Mouse (Mus musculus): ENCODE measurements around the gene Gabrb2.

Gabrb2 gene

DNA sequence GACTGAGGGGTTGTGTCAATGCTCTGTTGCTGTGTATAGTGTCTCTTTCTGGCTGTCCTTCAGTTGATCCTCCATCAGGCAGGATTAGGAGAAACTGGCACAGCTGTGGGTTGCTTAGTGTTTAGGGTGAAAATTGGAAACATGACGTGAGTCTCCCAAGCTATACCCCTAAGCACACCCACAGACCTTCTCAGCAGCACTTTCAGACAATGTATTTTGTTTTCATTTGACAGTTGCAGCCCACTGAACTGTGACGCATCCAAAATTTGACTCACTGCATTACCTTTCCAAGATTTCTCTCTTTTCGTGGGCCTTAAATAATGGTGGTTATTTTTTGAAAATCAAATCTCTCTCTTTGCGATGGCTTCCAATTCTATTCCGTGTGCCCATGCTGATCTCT lies 115.7 kb downstream of the Gabrb2 start:
- no peak for DNase-seq (ENCODE audit: low spot score)

DNA sequence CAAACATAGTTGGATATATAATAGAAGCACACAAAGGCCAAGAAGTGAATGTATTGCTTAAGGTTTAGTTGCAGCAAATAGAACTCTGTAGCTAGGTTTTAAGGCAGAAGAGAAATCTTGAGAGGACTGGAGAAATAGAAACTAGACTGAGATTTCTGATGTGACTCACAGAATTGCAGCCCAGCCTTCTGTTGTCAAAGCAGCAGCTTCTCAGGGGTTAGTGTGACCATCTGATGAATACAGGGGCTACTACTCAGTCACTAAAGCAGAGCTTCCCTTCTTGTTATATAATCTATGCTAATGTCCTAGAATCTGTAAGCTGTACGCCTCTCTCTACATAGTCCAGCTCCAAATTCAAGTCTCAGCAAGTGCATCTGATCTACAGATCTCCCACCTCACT lies 116.3 kb downstream of the Gabrb2 start:
- DNase-seq (ENCODE audit: low spot score) = no peak

DNA sequence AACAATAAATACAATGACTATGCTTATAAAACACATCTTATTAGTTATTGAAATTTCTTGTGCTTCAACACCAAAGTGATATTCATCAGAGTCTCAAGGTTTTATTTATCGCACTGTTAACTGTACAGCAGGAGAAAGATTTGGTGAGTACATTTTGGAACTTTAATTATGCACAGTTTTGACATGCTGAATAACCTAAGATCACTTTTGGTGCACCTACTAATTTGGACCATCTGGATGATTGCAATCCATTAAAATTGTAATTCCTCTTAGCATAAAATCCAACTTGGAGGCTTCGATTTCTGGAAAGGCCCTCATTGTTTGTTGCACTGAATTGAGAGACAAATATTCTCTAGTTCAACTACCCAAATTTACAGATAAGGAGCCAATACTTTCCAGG lies 123.3 kb downstream of the Gabrb2 start:
- DNase-seq (ENCODE audit: low spot score) = no peak

DNA sequence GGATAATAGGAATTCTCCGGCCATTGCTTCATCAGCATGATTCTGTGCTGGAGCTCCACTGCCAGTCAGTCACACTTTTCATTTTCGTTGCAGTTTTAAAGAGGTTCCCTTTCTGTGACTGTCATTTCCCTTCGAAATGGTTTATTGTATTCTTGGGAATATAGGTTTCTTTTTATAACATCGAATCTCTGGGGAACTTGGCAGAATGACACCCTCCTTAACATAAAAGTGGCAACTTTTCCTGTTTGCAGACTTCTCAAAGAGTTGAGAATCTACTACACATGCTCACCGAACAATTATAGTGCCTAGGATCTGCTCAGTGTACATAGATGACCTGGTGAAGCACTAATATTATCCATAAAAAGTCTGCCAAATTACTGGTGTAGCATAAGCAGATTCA lies 146.5 kb downstream of the Gabrb2 start:
- no peak for DNase-seq (ENCODE audit: low spot score)

DNA sequence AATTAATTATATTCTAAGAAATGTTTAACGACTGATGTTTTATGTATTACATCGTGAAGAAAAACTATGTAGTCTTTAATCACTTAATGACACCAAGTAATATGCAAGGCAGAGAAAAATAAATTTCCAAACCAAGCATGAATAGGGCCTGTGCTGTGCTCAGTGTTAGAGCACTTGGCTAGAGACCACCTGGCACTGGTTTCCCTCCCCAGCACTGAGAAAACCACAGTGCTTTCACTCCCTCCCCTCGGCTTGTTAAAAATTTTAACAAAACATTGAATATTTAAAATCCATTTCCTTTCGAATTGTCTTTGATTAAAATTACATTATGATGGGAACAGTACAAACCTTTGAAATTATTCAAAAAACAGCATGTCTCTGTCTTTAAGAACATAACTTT lies 151.9 kb downstream of the Gabrb2 start:
- DNase-seq (ENCODE audit: low spot score) = no peak

DNA sequence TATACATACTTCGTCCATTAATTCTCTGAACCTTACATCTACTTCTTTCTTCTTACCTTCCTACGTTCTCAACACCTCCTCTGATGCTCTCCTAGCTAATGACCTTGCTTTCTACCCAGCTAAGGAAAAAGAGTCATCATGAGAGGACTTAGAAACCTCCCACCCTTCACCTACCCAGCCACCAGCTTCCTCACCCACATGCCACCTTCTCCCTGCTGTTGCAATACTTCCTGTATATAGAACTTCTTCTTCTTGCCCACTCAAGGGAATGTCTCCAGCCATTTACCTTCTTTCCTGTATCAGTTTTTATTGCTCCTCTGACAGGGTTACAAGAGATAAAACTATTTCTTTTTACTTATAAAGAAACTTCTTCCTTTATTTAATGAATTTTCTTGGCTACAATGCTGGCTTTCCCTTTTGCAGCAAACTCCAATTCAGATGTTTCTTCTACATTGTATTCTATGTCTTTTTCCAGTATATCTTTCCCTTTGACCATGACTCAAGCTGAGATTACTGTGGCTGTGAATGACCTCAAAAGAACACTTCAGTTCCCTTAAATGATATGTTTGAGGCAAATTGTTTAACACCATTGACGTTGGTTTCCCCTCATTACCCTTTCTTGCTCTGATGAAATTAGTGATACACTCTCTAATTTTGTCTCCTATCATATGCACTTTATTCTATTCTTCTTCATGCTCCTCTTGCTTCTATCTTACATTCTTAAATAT lies 155.8 kb downstream of the Gabrb2 start:
- DNase-seq (ENCODE audit: low spot score) = no peak

DNA sequence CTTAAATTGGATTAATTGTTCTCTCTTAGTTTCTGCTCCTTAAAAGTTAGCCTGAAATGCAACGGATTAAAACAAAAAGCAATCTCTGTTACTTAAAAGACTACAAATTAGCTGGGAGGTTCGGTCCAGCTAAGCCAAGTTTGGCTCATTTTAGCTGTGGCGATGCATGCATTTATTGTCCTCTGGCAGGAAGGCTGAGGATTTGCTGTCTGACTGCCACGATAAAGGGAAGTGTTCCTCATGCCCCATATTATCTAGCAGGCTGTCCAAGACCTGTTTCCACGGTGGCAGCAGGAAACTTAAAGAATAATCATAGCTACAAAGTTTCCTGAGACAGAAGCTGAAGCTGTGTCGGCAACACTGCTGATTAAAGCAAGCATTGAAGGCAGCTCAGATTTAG lies 160.2 kb downstream of the Gabrb2 start:
- DNase-seq (ENCODE audit: low spot score) = no peak

DNA sequence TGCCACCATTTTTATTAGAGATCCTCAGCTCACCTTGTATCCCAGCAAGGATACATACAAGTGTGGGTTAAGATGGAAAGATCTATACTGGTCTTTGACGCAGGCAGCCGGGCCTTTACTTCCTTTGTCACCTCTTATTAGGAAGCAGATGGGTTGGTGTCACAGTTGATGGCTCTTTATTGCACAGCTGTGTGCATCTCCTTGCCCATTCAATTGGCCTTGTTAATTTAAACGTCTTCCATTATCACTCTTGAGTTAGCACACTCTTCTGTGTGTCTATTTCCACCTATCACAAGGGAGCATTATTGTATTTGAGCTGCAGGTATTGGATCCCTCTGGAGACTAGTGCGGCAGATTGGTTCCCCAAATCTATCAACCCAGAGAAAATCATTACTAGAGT lies 161.6 kb downstream of the Gabrb2 start:
- DNase-seq (ENCODE audit: low spot score) = no peak

DNA sequence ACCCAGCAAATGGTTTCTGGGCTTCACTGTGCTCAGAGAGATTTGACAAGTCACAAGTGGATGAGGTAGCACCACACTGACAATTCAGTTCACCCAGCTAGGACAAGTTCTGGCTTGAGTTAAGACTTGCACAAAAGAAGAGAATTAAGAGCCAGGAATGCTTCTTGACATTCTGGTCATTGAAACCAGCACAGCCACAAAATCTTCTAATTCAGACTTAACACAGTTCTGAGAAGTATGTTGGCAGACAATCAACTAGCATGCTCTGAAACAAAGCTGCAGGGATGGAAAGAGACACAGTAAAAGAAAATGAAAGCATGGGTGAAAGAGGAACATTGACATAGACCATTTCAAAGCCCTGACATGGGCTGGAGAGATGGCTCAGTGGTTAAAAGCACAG lies 162.2 kb downstream of the Gabrb2 start:
- DNase-seq (ENCODE audit: low spot score) = no peak

DNA sequence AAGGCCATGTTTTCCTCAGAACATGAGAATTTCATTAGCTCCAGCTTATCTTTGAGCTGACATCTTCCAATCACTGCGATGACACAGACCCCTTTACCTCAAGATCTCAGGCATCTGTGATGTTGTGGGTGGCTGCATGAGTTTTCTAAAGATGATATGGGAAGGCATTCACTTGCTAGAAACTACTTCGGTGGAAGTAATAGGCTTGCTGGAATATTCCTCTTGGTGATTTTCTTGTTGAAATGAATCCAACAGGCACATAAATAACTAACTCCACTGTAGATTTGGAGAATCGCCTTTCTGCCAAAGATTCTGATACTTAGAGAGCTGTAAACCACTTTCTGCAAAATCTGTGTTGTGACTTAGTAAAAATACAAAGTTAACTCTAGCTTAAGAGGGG lies 172.9 kb downstream of the Gabrb2 start:
- no peak for DNase-seq (ENCODE audit: low spot score)

DNA sequence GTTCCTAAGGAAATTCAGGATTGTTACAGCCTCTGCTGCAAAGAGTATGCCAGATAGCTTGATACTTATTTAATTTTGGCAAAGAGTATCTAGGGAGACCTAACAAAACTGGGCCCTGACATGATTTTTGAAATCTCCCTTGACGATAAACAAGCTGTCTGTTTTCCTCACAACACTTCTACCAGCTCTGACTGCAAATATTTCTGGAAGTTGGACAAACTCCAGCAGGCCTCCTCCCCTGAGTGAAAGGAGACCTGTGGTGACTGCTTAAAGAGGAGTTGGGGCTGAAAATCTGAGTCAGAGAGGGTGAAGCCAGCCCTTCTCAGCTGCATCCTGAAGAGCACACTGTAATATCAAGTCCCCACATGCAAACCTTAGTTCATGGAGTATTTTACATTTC lies 186.7 kb downstream of the Gabrb2 start:
- no peak for DNase-seq (ENCODE audit: low spot score)

DNA sequence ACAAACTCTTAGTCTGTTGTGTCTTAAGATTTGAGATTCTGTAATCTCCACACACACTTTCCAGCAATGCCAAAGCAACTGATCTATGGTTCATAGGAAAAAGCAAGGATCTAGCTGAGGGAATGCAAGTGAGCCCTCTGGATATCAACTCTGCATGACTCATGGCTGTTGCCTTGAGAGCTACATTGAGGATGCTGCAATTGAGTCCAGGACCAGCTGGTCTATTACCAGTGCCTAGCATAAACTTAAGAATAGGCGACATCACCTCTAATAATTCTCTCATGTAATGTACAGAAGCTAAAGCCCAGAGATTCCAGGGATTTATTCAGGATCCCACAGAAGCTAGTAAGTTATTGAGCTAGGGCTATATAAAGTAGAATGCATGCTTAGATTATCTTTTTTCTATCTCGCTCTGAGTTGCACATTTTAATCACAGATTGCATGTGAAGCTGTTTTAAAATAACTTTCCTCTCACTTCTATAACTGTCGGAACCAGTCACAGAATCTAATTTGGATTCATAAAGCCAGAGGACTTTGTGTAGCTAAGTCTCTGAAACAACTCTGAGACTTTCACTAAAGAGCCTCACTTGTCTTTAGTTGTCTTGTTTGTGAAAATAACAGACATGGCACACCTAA lies 189.7 kb downstream of the Gabrb2 start:
- no peak for DNase-seq (ENCODE audit: low spot score)

DNA sequence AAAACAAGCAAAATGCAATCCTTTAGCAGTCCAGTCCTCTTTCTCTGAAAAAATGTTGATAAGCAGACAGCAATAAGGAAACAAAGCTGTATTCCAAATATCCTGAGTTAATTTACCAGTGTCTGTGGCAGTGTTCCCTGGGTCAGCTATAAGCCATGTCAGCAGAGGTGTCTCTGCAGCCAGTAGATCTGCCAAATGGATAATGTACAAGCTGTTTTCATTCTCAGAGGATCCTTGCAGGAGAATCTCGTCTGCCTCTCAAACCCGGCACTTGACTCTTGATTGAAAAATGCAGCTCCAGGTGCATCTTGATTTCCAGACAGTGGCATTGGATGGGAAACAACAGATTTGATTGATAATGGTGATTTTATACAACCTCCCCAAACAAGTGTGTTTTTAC lies 198.6 kb downstream of the Gabrb2 start:
- DNase-seq (ENCODE audit: low spot score) = no peak

DNA sequence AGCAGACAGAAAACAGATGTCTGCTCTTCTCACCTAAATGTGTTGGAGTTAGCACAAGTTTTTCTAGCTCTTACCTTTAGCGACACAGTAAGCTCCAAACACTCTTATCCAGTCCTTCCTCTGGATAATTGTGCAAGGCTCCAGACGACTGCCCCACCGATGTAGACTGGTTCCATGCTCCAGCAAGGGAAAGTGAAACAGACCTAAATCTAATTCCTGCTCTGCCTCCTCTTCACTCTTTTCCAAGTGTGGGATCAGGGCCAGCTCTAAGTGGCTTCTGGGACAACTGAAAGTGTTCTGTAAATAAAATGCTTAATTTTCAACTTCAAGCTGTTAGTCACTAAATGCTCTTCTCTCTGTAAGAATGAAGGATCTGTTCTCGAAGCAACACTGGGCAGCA lies 201.6 kb downstream of the Gabrb2 start:
- DNase-seq (ENCODE audit: low spot score) = no peak

DNA sequence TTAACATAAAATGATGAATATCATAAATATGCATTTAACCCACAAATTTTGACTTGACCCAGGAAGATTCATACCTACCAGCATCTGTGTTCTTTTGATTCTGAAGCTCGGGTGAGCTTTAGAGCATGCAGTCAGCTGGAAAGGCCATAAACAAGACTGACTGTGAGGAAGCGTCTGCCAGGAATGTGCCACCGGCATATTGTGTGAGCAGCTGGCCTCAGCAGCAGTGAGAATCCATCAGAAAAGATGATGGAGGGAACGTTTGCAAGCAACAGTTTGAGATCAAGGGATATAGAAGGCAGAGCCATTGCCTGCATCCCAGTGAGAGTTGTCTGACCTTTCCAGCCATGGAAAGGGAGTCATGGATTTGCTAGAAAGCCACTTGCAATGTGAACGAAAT lies 230.6 kb downstream of the Gabrb2 start:
- no peak for DNase-seq (ENCODE audit: low spot score)

DNA sequence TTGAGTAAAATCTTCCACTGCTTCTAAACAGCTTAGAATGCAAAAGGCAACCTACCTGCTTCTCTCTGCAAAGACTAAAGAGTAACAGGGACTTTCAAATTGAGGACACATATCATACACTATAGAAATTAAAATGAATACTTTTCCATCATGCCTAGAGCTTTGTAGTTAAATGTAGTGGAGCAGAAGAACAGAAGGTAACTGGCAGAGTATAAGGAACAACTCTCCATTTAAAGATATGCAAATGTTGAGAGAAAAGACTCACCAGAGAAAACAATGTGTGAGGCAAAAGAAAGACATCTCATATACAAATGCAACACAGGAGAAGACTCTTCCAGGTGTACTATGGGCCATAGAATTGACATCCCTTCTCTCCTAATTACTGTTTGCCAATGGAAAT lies 232.0 kb downstream of the Gabrb2 start:
- no peak for DNase-seq (ENCODE audit: low spot score)

DNA sequence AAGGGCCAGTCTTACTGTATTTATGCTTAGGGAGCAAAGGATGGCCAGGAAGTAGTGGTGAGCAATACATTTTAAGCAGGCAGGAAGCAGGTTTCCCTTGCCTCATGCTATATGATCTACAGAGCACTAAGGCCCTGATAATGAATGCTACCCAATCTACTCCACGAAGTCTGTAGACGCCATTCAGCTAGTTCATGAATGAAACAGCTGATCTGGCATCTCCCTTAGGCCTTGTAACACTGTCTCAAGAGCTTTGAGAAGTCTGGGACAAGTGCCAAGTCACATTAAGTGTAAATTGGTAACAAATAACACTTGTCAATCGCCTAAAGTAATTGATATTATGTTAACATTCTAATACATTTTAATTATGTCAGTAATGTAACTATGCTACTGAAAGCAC lies 234.6 kb downstream of the Gabrb2 start:
- DNase-seq (ENCODE audit: low spot score) = no peak

DNA sequence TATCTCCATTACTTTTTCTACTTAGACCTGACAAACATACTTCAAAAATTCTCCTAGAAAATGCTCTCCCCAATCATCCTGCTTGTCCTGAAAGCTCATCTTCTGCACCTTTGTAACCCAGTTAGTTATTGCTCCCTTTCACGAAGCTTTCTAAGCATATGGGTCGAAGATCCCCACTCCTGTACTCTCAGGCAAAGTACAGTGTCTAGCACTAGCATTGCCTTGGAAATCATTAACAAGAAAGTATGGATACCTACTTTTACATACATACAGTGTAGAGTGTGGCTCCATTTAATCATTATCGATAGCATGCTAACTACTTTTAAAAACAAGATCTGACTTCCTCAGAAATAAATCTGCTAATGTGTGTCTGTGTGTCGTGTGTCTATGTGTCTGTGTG lies 249.1 kb downstream of the Gabrb2 start:
- no peak for DNase-seq (ENCODE audit: low spot score)

Data from ovary, postnatal 14 days (tissue).